Mouse (Mus musculus) erythroblast, adult 5-6 weeks (primary cell): Measurements from ENCODE around the gene Palm2. TPM values are rescaled to one million over a fixed set of nuclear protein-coding genes. Genes with fewer than 3 reads are reported as not detected.

Source experiments
- ATAC-seq: replicated peaks from 2 replicates; pipeline ENCODE4 v1.8.0; 2016; ENCODE audit warnings: moderate number of reproducible peaks, mild to moderate bottlenecking, moderate TSS enrichment, inconsistent platforms; ENCODE audit not compliant: poor library complexity, low FRiP score, severe bottlenecking
- total RNA-seq, 2 experiments: library from RNA; stranded (forward) in 1 of 2; stranded (reverse) in 1 of 2; fragments of 150-400 nt in 1 of 2; fragments of 200-764, 138-1000 nt in 1 of 2; gene quantifications; 2 replicates each; pipeline versions ENCODE4 v1.2.3 to v1.2.4; 2015 to 2017; ENCODE audit warnings: low replicate concordance in 2 of 2

Palm2 gene
- total RNA-seq, 2 experiments from 2014 or later = not detected

DNA sequence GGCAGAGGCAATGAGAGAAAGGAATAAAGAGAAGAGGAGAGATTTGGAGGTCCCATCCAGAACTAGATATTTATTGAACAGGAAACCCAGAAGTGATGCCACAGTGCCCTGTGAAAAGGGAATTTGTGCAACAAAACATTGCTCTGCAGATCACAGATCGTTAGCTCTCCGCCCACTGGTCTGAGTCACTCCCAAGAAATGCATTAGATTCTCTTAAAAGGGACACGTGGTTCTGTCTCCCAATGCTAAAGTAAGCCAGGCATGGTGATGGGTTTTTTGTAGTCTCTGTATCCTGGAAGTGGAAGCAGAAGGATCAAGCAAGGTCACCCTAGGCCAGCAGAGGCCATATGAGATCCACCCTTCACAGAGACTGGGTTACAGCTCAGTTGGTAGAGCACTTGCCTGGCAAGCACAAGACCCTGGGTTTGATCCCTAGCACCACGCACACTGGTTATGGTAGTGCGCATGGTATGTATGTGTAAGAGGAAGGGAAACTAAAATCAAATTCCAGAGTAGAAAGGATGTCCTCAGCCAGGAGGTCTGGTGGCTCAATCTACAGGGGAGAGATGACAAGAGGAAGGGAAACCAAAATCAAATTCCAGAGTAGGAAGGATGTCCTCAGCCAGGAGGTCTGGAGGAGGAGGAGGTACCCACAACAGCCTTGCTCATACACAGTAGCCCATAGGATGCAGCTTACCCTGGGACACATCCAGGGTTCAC lies 218.3 kb downstream of the Palm2 start:
- no peak for ATAC-seq

DNA sequence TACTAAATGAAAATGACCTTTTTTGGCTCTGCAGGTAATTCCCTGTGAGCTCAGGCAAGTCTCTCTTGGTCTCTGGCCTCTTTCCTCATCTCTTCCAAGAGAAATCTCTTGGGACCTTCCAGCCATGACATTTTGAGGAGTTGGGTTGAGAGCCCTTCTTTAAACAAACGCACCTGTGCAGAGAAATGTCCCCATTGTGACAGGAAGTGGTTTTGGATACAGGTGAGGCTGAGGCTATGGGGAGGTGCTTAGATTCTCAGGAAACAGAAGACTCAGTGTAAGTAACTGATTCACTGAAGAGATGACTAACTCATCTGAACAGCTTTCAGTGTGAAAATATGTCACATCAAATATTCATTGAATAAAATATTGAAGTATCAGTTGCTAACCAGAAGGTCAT lies 221.9 kb downstream of the Palm2 start:
- no peak for ATAC-seq

DNA sequence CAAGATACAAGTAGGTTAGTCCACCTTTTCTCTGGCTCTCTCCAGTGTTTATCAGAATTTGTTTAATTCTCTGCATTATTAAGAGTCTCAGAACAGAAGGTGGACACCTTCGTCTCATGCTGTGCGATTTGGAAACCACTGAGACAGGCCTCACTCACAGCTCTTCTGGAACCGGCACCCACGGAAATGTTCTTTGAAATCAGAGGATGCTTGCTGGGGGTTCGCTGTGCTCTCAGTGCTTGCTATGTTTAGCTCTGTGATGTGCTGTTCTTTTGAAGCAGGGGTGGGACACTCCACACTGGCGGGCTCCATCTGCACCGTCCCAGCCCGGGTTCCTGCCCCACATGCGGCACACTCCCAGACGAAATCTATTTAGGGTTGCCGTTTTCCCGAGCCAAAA lies 222.3 kb downstream of the Palm2 start:
- ATAC-seq = no peak

- ATAC-seq = no peak
These were observed 222.8 kb downstream of the Palm2 start for GRCm38 (mm10) chr4:57656861-57657260.

DNA sequence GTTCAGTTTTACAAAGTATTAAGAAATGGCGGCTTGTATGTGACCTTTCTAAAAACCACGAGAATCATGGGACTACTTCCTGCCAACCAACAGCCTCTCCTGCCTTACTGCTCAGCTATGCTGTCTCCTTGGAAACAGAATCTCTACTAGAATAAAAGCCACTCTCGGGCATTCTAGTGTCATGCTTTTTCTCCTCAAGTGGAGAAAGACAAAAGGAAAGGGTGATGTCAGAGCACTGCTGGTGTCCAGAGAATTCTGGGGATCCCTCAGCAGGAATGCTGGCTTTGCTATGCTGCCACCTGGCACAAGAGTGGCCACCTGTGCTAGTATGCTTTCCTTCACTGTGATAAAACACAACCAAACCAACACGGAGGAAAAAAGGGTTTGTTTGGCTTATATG lies 226.4 kb downstream of the Palm2 start:
- no peak for ATAC-seq

- no peak for ATAC-seq
These were observed 232.1 kb downstream of the Palm2 start for GRCm38 (mm10) chr4:57666101-57666500.

- ATAC-seq = no peak
These were observed 236.9 kb downstream of the Palm2 start for GRCm38 (mm10) chr4:57670813-57671469.

- no peak for ATAC-seq
These were observed 238.5 kb downstream of the Palm2 start for GRCm38 (mm10) chr4:57672541-57672940.

DNA sequence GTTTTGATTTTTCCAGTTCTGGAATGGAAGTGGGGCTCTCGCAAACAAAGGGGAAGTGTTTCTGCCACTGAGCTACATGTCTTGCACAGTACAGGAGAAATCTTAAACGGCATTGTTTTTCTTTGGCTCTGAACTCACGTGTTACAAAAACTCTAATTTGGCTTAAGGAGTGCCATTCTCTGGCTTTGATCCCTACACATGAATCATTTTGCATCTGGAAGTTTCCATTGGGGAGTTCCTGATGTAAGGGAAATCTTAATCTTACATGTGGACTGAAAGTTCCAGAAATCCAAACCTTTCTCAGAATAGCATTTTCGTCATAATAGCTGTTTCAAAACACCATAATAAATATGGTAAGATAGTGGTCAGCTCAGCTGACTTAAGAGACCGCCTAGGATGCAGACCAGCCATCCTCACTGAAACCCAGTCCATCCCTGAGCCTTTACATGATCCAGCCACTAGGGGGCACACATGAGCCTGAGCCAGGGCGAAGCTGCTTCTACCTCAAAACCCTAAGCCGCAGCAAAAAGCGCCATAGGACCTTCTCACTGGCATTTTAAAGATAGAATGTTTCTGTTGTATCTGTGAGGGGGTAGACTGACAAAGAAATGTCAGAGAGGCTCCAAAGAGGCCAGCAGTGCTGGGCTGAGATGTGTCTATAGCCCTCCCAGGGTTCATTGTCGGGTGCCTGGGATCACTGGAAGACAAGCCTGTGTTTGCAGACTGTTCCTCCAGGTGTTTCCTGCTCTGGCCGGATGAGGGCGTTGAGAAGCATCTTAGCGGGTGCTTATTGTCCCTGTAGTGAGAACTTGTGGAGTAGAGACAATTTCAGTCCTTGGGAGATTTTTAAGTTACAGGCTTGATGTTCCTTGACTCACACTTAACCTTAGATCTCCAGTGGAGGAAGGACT lies 239.2 kb downstream of the Palm2 start:
- ATAC-seq = 0 out of 2 replicates have a peak, but pooled peaks have one; percentile 65

GRCm38 (mm10) chr4:57674351-57674750 lies 240.3 kb downstream of the Palm2 start:
- ATAC-seq = no peak

GRCm38 (mm10) chr4:57675387-57675786 lies 241.3 kb downstream of the Palm2 start:
- ATAC-seq = no peak

GRCm38 (mm10) chr4:57677916-57678315 lies 243.9 kb downstream of the Palm2 start:
- no peak for ATAC-seq

DNA sequence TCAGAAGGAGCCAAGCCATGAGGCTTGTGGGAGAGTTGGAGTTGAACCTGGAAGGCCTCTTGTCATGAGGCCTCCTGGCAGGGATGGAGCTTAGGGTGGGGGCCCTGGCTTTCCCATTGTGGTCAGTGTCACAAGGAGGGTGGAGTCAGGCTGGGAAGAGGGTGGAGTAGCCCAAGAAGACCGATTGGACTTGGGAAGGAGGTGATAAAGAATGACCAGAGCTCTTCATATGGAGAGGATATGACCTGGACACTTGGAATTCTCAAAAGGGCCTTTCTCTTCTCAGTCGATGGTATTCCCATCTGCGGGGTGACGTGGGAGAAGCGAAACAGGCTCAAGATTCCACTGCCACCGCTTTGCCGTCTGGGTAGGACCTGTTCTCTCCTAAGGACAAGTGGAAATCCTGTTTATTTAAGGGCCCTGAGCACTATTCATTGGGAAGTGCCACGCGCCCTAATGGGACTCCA lies 245.0 kb downstream of the Palm2 start:
- ATAC-seq = no peak

DNA sequence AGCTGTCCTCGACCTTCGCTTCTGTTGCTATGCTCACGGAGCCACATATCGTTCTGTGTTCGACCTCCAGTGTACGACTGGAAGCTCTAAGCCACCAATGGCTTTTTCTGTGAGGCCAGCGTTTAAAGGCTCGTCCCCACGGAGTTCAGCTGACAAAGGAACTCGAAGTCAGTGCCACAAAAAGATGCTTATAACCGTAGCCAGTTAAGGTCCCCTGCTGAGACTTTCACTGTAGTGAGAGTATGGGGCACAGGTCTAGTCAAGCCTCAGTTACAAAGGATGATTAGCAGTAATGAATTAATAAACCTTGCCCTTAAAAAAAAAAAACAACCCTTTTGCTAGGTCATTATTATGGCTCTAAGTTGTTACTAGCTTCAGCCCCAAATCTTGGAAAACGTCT lies 246.1 kb downstream of the Palm2 start:
- ATAC-seq = no peak

GRCm38 (mm10) chr4:57681511-57681910 lies 247.5 kb downstream of the Palm2 start:
- no peak for ATAC-seq

GRCm38 (mm10) chr4:57682341-57682740 lies 248.3 kb downstream of the Palm2 start:
- no peak for ATAC-seq

- no peak for ATAC-seq
These were observed 248.9 kb downstream of the Palm2 start for GRCm38 (mm10) chr4:57682944-57683343.

GRCm38 (mm10) chr4:57684676-57685215 lies 250.7 kb downstream of the Palm2 start:
- ATAC-seq = no peak

DNA sequence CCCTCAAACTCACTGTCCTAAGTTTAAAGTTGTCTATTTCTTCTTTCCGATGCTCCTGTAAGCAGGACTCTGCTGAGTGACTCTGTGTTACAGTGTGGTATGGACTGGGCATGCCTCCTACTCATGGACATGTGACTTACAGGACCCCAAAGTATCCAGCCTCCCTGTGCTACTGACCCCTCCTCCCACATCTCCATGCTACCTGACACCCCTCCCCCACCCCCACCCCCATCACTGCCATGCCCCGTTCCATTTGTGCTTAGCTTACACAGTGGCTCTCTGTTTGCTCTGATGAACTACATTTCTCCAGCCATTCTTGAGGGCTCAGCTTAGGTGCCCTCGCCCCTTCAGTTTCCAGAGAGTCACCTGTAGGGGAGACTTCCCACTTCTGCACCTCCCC lies 252.7 kb downstream of the Palm2 start:
- no peak for ATAC-seq

DNA sequence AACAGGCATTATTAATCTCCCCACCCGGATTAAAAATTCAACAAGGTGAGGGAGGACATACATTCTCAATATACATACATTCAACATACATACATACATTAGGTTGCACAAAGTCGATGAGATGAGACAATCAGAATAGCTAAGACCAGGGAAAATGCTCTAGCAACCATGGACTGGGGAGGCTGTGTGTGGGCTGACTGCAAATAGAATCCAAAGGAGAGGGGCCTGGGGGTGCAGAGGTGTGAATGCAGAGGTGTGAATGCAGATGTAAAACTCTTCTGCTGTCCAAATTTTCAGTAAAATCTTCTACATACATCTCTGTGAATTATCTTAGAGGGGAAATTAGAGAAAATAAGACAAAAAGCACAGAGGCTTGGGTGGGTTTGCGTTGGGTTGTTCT lies 253.5 kb downstream of the Palm2 start:
- ATAC-seq = no peak
